Mouse (Mus musculus) ES-E14 (cell line): ENCODE measurements around the gene Prr22.

Experiments used
- CHD2 ChIP-seq: IDR thresholded peaks from 2 replicates; pipeline ENCODE4 v1.6.1; 2014; ENCODE audit warnings: mild to moderate bottlenecking, low read depth, low read length, inconsistent platforms
- MAFK ChIP-seq: IDR thresholded peaks from 2 replicates; pipeline ENCODE4 v1.6.1; 2014; ENCODE audit warnings: mild to moderate bottlenecking, low read depth, low read length, inconsistent platforms; ENCODE audit not compliant: insufficient read depth
- ZC3H11A ChIP-seq: IDR thresholded peaks from 2 replicates; pipeline ENCODE4 v1.6.1; 2012; ENCODE audit warnings: low read depth, mild to moderate bottlenecking, inconsistent platforms, low read length, borderline replicate concordance
- ZNF384 ChIP-seq: IDR thresholded peaks from 2 replicates; pipeline ENCODE4 v1.6.1; 2012; ENCODE audit warnings: low read depth, low read length, inconsistent platforms

- TF ChIP-seq ZC3H11A (no peak), CHD2 (no peak), ZNF384 (no peak), MAFK (no peak)
Measured at GRCm38 (mm10) chr17:56740118-56740787, 29.8 kb upstream of the Prr22 start.
